Comparison of ENCODE assay signal across 9 mouse cellular contexts in genomic region chr15:88036146-88037000, GRCm38 (mm10).
A peak's percentile ranks its signal among the peaks of the same experiment; 100 is the strongest.
DNase-seq lines count a peak whose midpoint lies in the region.
"Had no signal": no experiment of that assay in that cellular context is flagged by ENCODE, and none has a peak within 500 bp of the region (broad histone marks: within the 10 kb centered on the region; RNA-seq: fewer than 3 reads in every experiment).

No protein-coding gene starts in this region.

- intact Hi-C loops in heart, postnatal 10 days (cut with DNase I), result no loop called here

- DNase-seq in heart, postnatal 10 days, result peak; percentile 15 to 25
- no peak for DNase-seq in heart, postnatal 4 days
- DNase-seq in right cerebral cortex, adult 18-20 months, result peak; percentile 9
- DNase-seq in right cerebral cortex, postnatal 14 days, result no peak
- DNase-seq in lung, postnatal 4 days, result peak; percentile 8 to 60
- DNase-seq in gastrocnemius, adult 18-20 months (ENCODE audit: low spot score), result no peak
- no peak for DNase-seq in right cerebral cortex, postnatal 36 days (ENCODE audit: low spot score in 2 of 2)
- DNase-seq in urinary bladder, postnatal 25 days (ENCODE audit: low spot score), result no peak
- DNase-seq: thymus, postnatal 14 days had no signal

Comparison
In these comparisons a context has a peak if more than half of its experiments do, and no peak if none do; other contexts are left out.
1. DNase-seq: peak in heart, postnatal 10 days (2 of 2), right cerebral cortex, adult 18-20 months (single experiment) and lung, postnatal 4 days (2 of 2); none in heart, postnatal 4 days (single experiment), right cerebral cortex, postnatal 14 days (single experiment), gastrocnemius, adult 18-20 months (single experiment), right cerebral cortex, postnatal 36 days (0 of 2) and urinary bladder, postnatal 25 days (single experiment).